Mouse (Mus musculus): ENCODE data around the gene Bcl2l13.

Bcl2l13 gene

DNA sequence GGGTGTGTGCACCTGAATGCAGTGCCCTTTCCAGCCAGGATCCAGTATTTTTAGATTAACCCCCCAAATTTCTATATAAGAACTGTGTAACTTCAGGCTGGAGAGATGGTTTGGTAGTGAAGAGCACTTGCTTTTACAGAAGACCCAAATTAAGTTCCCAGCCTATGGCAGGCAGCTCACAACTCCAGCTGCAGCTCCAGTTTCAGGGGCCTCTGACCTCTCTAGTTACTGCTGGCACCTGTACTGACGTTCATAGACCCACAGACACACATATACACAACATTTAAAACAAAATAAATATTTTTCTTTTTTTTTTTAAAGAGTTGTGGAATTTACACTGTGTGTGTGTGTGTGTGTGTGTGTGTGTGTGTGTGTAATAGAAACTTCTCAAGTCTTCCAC lies 93.4 kb downstream of the Bcl2l13 start:
- DNase-seq (ENCODE audit: low spot score in 2 of 2), result no peak

DNA sequence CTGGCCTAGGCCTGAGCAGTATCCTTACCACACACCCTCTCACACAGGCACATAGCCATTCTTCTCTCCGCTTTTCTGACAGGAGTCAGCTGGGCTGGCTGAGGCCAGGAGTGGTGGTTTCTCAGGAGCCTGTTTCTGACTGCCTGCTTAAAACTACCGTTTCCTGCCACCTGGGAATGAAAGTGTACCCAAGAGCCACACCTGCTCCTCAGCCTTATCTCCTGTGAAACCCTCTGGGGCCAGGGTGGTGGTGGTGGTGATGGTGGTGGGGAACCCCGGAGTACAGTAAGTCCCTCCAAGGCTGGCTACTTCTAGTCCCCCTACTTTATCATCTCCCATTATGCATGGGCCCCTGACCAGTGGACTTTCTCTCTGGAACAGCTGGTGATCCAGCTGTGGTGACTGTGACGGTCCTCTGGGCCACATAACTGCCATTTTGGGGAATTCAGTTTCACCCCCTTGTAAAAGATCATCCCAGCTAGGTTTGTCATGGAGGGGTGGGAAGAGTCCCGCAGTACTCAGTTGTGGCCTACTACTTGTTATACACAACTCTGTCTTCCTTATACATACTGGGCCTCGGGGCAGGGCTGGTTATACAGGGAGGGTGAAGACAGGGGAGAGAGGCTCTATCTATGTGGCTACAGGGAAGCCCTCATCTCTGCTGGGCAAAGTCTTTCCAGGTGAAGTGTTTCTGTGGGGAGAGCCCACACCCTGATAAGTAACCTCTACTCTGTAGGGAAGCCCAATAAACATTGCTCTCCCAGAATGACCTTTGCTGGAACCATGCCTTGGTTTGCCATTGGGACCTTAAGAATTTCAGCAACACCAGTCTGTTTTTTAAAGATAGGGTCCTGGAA lies 94.7 kb downstream of the Bcl2l13 start:
- DNase-seq (ENCODE audit: low spot score in 2 of 2), result no peak

DNA sequence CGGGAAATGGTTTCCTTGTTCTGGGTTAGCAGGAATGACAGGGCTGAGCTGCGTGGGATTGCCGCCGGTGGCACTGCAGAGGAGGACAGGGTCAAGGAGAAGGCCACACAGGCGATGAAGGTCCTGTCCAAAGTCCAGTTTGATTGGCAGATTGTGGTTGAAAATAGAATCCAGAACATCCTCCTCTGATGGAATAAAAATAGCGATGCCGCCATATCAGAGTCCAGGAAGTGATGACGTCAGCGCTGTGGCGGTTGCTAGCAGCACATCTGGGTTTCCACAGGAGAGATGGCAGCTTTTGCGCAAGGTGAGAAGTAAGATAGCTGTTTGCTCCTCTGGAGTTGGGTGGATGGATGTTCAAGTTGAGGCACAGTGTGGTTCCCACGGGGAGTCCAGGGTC lies 96.6 kb downstream of the Bcl2l13 start:
- no peak for DNase-seq (ENCODE audit: low spot score in 2 of 2)

DNA sequence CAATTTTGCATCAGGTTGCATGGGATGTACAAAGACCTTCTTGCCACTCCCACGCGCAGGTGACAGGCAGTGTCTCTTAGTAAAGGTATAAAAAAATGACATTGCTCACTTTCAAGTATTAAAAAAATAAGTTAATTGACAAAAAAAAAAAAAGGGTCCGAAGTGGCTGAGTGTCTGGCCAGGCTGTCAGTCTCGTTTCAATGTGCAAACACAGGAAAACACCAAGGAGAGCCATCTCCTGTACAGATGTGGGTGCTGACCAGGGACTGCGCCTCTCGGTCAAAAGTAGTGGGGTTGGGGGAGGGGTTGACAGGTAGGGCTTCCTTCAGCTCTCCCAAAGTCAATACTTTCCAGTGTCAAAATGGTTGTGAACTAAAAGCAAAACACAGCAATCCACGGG lies 97.7 kb downstream of the Bcl2l13 start:
- no peak for DNase-seq (ENCODE audit: low spot score in 2 of 2)

DNA sequence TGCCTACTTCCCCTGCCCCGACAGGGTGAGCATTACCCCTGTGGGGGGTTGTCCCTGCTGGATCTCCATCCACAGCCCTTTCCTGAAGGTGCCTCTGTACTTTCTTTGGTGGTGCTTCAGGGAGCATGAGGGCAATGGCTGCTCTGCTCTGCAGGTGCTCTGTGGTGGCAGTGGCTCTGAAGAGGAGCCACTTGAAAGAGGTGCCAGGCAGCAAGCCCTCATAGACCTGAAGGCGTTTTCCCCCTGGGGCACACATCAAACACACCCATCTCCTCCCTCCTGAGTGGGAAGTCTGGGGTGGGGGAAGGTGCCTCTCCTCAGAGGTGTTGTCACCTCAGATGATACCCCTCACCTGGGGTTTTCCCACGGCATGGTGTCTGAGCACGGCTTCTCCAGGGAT lies 98.2 kb downstream of the Bcl2l13 start:
- no peak for DNase-seq (ENCODE audit: low spot score in 2 of 2)

DNA sequence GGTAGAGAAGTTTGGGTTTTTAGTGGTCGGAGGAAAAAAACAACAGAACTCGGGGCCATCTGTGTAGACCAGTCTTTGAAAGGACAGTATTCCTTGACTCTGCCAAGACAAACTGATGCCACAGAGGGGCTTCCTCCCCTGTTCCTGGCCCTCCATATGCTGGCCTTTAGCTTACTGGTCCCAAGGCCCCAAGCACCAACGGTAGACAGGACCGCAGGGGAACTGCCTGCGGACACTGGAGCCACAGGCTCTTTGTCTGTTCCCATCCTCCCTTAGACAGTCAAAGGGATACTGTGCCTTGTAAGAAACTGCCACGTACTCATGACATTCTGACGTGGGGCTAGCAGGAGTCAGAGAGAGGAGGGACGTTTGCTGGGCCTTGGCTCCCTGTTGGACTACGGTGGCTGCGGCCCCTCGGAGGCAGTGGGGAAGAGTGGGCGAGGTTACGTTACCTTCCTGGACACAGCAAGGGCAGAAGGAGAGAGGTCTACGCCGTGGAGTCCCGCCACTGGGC lies 101.1 kb downstream of the Bcl2l13 start:
- DNase-seq (ENCODE audit: low spot score in 2 of 2), result no peak

DNA sequence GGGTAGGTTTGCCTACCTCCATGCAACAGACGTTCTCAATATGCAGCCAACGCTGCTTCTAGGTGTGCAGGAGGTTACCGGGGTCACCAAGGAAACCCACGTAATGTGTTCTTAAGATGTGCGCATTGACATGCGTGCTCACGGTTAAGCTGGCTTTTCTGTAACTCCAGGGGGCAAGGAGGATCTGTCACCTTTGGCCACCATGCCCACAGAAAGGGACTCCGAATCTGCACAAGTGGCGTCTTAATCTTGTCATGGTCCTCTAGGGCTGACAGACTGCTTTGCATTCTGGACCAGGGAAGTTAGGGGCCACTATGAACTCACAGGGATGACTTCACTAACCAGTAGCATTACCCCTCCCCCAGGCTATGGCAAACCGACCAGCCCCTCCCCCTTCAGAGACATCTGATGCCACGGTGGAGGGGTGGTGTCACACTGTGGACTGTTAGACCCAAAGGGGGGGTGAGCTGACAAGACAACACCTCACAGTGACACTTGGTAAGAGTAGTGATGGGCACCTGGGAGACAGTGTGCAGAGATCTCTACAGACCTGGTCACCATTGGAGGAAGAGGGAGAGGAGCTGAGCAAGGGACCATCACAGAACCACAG lies 102.1 kb downstream of the Bcl2l13 start:
- DNase-seq (ENCODE audit: low spot score in 2 of 2), result no peak

DNA sequence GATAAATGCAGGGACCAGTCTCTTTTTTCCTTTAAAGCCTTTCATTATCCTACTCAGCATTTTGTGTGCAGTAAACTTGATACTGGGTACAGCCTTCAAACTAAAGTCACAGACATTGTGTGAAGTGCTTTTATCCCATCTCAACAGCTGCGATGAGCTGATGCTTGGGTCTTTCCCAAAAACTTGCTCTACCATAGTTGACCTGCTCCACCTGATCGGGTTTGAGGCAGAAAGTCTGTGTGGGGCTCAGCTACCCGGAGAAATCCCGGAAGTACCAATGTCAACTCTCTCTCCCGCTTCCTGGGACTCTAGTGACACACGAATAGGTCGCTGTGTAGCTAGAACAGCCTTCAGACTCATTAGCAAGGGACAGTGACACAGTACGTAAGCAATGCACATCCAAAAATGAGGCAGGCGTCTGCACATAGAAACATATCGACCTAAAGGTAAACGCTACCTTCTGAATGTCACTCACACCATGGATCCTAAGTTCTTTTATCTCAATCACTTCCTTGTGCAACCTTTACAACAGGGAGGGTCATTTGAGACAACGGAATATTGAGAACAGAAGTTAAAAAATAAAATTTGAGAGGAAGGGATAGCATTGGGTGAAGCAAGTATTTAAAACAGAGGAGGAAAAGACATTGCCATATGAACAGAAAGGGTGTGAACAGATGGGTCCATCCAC lies 102.9 kb downstream of the Bcl2l13 start:
- DNase-seq (ENCODE audit: low spot score in 2 of 2), result no peak

DNA sequence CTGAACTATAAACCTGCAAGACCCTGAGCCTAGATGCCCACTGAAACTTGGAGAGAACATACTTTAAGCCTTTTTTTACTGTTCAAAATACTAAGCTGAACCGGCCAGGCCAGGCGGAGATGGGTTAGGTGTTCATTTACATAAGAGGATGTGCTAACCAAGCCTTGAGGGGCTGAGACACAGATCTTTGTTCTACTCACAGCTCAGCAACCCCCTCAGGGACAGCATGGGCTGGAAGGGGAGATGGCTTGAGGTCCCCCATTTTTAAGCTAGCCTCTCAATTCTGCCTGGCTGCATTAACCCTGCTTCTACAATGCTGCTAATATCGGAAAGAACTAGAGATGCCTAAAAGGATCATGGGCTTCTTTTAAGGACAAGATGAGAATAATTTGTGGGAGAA lies 103.8 kb downstream of the Bcl2l13 start:
- no peak for DNase-seq (ENCODE audit: low spot score in 2 of 2)

DNA sequence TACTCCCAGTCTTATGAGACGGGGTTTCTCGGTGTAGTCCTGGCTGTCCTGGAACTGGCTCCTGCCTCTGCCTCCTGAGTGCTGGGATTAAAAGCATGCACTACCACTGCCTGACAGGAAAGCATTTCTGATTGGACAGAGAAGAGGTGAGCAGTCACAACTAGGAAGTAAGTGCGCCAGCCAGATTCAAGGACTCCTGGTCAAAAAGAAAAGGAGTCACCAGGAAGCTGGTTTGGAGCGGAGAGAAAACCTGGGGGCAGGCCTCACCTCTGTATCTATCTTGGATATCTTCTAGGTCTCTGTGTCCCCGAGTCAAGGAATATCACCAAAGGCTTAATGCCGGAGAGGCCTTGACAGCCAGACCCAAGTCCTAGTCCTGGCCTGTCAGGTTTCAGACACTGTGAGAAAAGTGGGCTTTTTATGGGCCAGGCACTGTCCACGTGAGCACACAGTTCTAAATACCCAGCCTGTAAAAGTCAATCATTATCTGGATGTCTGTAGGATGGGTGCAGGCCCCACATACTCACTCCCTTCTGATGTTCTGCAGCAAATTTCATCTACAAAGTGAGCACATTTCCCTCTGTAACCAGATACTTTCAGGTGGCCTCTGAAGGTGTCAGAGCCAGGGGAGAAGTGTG lies 104.6 kb downstream of the Bcl2l13 start:
- no peak for DNase-seq (ENCODE audit: low spot score in 2 of 2)

DNA sequence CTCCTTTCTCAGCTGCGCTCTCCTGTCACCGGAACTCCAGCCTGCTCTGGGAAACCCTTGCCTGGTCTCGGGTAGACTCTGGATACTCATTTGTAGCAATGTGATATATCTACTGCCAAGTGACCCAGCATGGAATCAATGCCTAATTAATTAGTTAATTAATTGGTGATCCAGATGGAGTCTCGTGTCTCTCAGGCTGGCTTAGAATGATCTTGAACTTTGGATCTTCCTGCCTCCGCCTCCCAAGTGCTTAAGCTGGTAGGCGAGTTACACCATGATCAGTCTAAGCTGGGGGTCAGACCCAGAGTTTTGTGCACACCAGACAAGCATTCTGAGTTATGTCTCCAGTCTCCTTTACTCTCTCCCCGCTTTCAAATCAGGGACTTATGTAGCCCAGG lies 105.1 kb downstream of the Bcl2l13 start:
- no peak for DNase-seq (ENCODE audit: low spot score in 2 of 2)

DNA sequence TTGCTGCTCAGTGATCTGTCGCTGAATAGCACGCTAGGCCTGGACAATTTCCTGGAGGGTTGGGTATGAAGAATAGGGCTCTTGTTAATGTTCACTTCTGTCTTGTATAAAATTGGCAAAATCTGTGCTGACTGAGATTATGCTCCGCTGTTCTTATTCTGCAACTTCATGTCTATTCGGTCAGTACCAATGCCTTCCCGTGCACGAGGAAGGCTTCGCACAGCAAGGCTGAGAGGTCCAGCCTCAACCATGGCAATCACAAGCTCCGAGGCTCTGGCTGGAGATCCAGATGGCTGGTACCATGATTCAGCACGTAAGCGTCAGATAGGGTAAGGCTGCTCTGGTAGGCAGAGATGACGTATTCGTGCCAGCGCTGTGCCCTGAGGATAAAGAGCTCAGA lies 105.6 kb downstream of the Bcl2l13 start:
- no peak for DNase-seq (ENCODE audit: low spot score in 2 of 2)
